Mouse (Mus musculus): ENCODE results near the gene Cdk14.

GRCm38 (mm10) chr5:5175611-5176010 lies 244.5 kb downstream of the Cdk14 start:
- no peak for TF ChIP-seq CTCF (IDR thresholded peaks at IDR 0.05)
- no peak for TF ChIP-seq EP300 (IDR thresholded peaks at IDR 0.05)
